Mouse (Mus musculus): ENCODE results near the gene Insig2.

DNA sequence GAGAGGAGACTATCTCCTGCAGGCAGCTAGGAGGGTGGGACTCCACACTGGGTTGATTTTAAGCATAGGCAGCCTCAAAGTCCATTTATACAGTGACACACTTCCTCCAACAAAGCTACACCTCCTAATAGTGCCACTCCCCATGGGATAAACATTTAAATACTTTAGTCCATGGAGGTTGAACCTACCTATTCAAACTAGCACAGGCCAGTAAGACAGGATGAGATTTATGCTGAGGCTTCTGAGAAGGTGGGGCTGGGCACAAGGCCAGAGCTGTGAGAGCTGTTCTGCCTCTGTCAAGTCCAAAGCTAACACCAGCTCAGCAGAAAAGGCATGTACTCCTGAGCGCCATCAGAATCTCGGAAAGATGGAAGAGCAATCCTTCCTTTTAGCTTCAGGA lies 48.2 kb downstream of the Insig2 start:
- no peak for TF ChIP-seq CTCF (IDR thresholded peaks at IDR 0.05 in 2 of 3, conservative IDR thresholded peaks at IDR 0.05 in 1 of 3; ENCODE audit: control insufficient read depth in 1 of 3, insufficient read depth in 1 of 3, low read depth in 2 of 3, low read length in 3 of 3, poor library complexity in 1 of 3, severe bottlenecking in 1 of 3)
- no peak for TF ChIP-seq POLR2A (IDR thresholded peaks at IDR 0.05; ENCODE audit: control insufficient read depth in 1 of 2, insufficient read depth in 1 of 2, low read depth in 1 of 2, low read length in 2 of 2, poor library complexity in 1 of 2)
- no peak for TF ChIP-seq SIN3A (IDR thresholded peaks at IDR 0.05; ENCODE audit: low read length)

Measured in MEL (cell line).